Mouse (Mus musculus): ENCODE measurements around the gene Pcgf3. TPM values are rescaled to one million over a fixed set of nuclear protein-coding genes. Genes with fewer than 3 reads are reported as not detected.

Gene Pcgf3
- total RNA-seq (2023): 33.9 TPM

GRCm38 (mm10) chr5:108461082-108462065, at the start of gene Pcgf3:
Pcgf3 (plus strand) TSS chr5:108461232.

GRCm38 (mm10) chr5:108433804-108434587, 27.0 kb upstream of the Pcgf3 start, which contains the start of gene Atp5k:
Atp5k (minus strand) TSS chr5:108434448.

GRCm38 (mm10) chr5:108448785-108449668, 12.0 kb upstream of the Pcgf3 start, which contains the start of gene Mfsd7a:
Mfsd7a (minus strand) TSS chr5:108448891.

GRCm38 (mm10) chr5:108549489-108550206, 88.6 kb downstream of the Pcgf3 start, which contains the start of gene Cplx1:
Cplx1 (minus strand) TSS chr5:108550024.

Other genes starting within 250 kb of the Pcgf3 start
- 34.9 TPM for gene Dr1, start 192.3 kb upstream of the Pcgf3 start, total RNA-seq (2023)
- gene Pigg, start 148.6 kb upstream of the Pcgf3 start, total RNA-seq (2023): 2.1 TPM
- not detected for gene Gm42517, start 93.3 kb upstream of the Pcgf3 start, total RNA-seq (2023)
- not detected for gene Pde6b, start 72.8 kb upstream of the Pcgf3 start, total RNA-seq (2023)
- gene Atp5k, start 26.8 kb upstream of the Pcgf3 start, total RNA-seq (2023): 67.2 TPM
- not detected for gene Mfsd7a, start 12.3 kb upstream of the Pcgf3 start, total RNA-seq (2023)
- gene Cplx1, start 88.8 kb downstream of the Pcgf3 start, total RNA-seq (2023): not detected
- 156 TPM for gene Gak, start 168.5 kb downstream of the Pcgf3 start, total RNA-seq (2023)
- gene Tmem175, start 168.5 kb downstream of the Pcgf3 start, total RNA-seq (2023): 19.0 TPM
- 33.0 TPM for gene Idua, start 199.1 kb downstream of the Pcgf3 start, total RNA-seq (2023)
- 38.9 TPM for gene Dgkq, start 208.4 kb downstream of the Pcgf3 start, total RNA-seq (2023)
- gene Slc26a1, start 214.3 kb downstream of the Pcgf3 start, total RNA-seq (2023): not detected
- gene Fgfrl1, start 231.2 kb downstream of the Pcgf3 start, total RNA-seq (2023): 4.3 TPM

Measured in CD8-positive naive resting alpha-beta T cell, adult 57 days (primary cell).